ENCODE assay signal across 8 mouse cellular contexts in the genomic region with DNA sequence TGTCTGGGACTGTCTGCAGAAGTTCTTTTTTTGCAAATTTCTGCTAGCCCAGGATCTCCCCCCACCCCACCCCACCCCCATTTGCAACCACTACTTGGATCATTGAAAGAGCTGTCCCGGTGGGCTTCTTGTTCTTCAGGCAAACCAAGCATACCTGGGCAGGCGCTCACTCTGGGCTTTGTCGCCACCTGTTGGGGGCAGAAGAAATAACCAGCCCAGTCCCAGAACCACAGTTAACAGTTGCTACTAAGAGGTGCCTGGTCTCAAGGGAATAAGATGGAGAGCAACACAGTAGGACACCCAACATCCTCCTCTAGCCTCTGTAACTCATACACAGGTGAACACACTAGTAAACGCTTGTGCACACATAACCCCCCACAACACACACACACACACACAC. TPM values are rescaled to one million over a fixed set of nuclear protein-coding genes. Genes with fewer than 3 reads are reported as not detected.
A peak's percentile ranks its signal among the peaks of the same experiment; 100 is the strongest.
DNase-seq lines count a peak whose midpoint lies in the region; ATAC-seq and TF ChIP-seq lines count a peak whose summit lies in the region.

No protein-coding gene starts in this region.

- ATAC-seq in forebrain, embryonic 14.5 days: no peak
- ATAC-seq in forebrain, embryonic 15.5 days (replicated peaks): no peak
- no peak for ATAC-seq in midbrain, embryonic 11.5 days (ENCODE audit: low FRiP score)
- ATAC-seq in midbrain, embryonic 15.5 days (replicated peaks): no peak
- ATAC-seq in lung, postnatal 0 days: no peak

- TF ChIP-seq EP300 in lung, postnatal 0 days (IDR thresholded peaks at IDR 0.05): no peak

- H3K4me1 ChIP-seq in forebrain, embryonic 14.5 days (ENCODE audit: control insufficient read depth, insufficient read depth, low read length): no peaks in the 10 kb centered on the region
- H3K4me1 ChIP-seq in forebrain, embryonic 15.5 days: peaks cover 15% of the 10 kb centered on the region
- H3K4me1 ChIP-seq in midbrain, embryonic 11.5 days (ENCODE audit: control insufficient read depth, insufficient read depth, low read length): peaks cover 6% of the 10 kb centered on the region
- H3K4me1 ChIP-seq in midbrain, embryonic 15.5 days: peaks cover 12% of the 10 kb centered on the region
- no peaks in the 10 kb centered on the region for H3K4me1 ChIP-seq in embryonic fibroblast, embryonic 13.5 days (ENCODE audit: control insufficient read depth, insufficient read depth, low read length)
- peaks cover 4% of the 10 kb centered on the region; the same call in 1 of the 2 replicates for H3K4me1 ChIP-seq in lung, postnatal 0 days (ENCODE audit: insufficient read depth, low read depth, low read length)

- no peak overlapping the region for H3K9ac ChIP-seq in forebrain, embryonic 14.5 days (ENCODE audit: low read length)
- no peak overlapping the region for H3K9ac ChIP-seq in forebrain, embryonic 15.5 days (replicated peaks)
- no peak overlapping the region for H3K9ac ChIP-seq in midbrain, embryonic 11.5 days (ENCODE audit: low read length)
- H3K9ac ChIP-seq in midbrain, embryonic 15.5 days: no peak overlapping the region
- no peak overlapping the region for H3K9ac ChIP-seq in lung, postnatal 0 days (replicated peaks; ENCODE audit: low read depth)

- no peaks in the 10 kb centered on the region for H3K36me3 ChIP-seq in forebrain, embryonic 14.5 days (ENCODE audit: control insufficient read depth, insufficient read depth, low read length)
- no peaks in the 10 kb centered on the region for H3K36me3 ChIP-seq in forebrain, embryonic 15.5 days
- no peaks in the 10 kb centered on the region for H3K36me3 ChIP-seq in midbrain, embryonic 11.5 days (ENCODE audit: control insufficient read depth, insufficient read depth, low read length)
- H3K36me3 ChIP-seq in midbrain, embryonic 15.5 days (replicated peaks): no peaks in the 10 kb centered on the region
- H3K36me3 ChIP-seq in lung, postnatal 0 days (ENCODE audit: insufficient read depth, low read length): no peaks in the 10 kb centered on the region

- 0% methylated on average over 4 of the region's 4 CpGs for WGBS in forebrain, embryonic 14.5 days
- 0% methylated on average over 4 of the region's 4 CpGs for WGBS in forebrain, embryonic 15.5 days
- WGBS in midbrain, embryonic 11.5 days: 4% methylated on average over 4 of the region's 4 CpGs
- 2% methylated on average over 4 of the region's 4 CpGs for whole genome bisulfite sequencing in midbrain, embryonic 15.5 days
- 4% methylated on average over 4 of the region's 4 CpGs for WGBS in lung, postnatal 0 days

- TF ChIP-seq CTCF in embryonic fibroblast, embryonic 13.5 days (IDR thresholded peaks at IDR 0.05; ENCODE audit: borderline replicate concordance, insufficient read depth, low read length): peak; percentile 59
- TF ChIP-seq CTCF in lung, postnatal 0 days (IDR thresholded peaks at IDR 0.05): peak; percentile 77

- no peak for TF ChIP-seq POLR2A in embryonic fibroblast, embryonic 13.5 days (IDR thresholded peaks at IDR 0.05; ENCODE audit: low read depth, low read length)

- no peak overlapping the region for H3K27ac ChIP-seq in forebrain, embryonic 14.5 days (ENCODE audit: low read depth, low read length)
- no peak overlapping the region for H3K27ac ChIP-seq in forebrain, embryonic 15.5 days (replicated peaks)
- H3K27ac ChIP-seq in midbrain, embryonic 11.5 days (ENCODE audit: low read depth, low read length): no peak overlapping the region
- no peak overlapping the region for H3K27ac ChIP-seq in midbrain, embryonic 15.5 days
- H3K27ac ChIP-seq in embryonic fibroblast, embryonic 13.5 days (ENCODE audit: insufficient read depth, low read length): no peak overlapping the region
- no peak overlapping the region for H3K27ac ChIP-seq in lung, postnatal 0 days (ENCODE audit: low read length)

- H3K4me3 ChIP-seq in forebrain, embryonic 14.5 days (ENCODE audit: low read depth, low read length): no peak overlapping the region
- no peak overlapping the region for H3K4me3 ChIP-seq in forebrain, embryonic 15.5 days
- H3K4me3 ChIP-seq in midbrain, embryonic 11.5 days (ENCODE audit: low read depth, low read length): no peak overlapping the region
- H3K4me3 ChIP-seq in midbrain, embryonic 15.5 days: no peak overlapping the region
- no peak overlapping the region for H3K4me3 ChIP-seq in embryonic fibroblast, embryonic 13.5 days (ENCODE audit: insufficient read depth, low read length)
- H3K4me3 ChIP-seq in lung, postnatal 0 days (ENCODE audit: low read depth, low read length): no peak overlapping the region

- DNase-seq in forebrain, embryonic 14.5 days (ENCODE audit: low spot score): peak; percentile 78
- DNase-seq in midbrain, embryonic 11.5 days (ENCODE audit: low spot score, missing footprints): peak; percentile 94
- peak; percentile 23 to 45 for DNase-seq in adrenal gland, postnatal 36 days
- DNase-seq in lung, postnatal 0 days (ENCODE audit: low spot score): peak; percentile 30
- DNase-seq in thymus, postnatal 36 days: peak; percentile 19 to 23

- H3K4me2 ChIP-seq in forebrain, embryonic 14.5 days (ENCODE audit: low read length): no peak overlapping the region
- no peak overlapping the region for H3K4me2 ChIP-seq in forebrain, embryonic 15.5 days (replicated peaks)
- no peak overlapping the region for H3K4me2 ChIP-seq in midbrain, embryonic 11.5 days
- H3K4me2 ChIP-seq in midbrain, embryonic 15.5 days: no peak overlapping the region
- H3K4me2 ChIP-seq in lung, postnatal 0 days (replicated peaks; ENCODE audit: low read depth, low read length): no peak overlapping the region

- H3K9me3 ChIP-seq in forebrain, embryonic 14.5 days (replicated peaks; ENCODE audit: control insufficient read depth, low read length): no peaks in the 10 kb centered on the region
- no peaks in the 10 kb centered on the region for H3K9me3 ChIP-seq in forebrain, embryonic 15.5 days
- H3K9me3 ChIP-seq in midbrain, embryonic 11.5 days (ENCODE audit: control insufficient read depth, low read length): no peaks in the 10 kb centered on the region
- H3K9me3 ChIP-seq in midbrain, embryonic 15.5 days: no peaks in the 10 kb centered on the region
- no peaks in the 10 kb centered on the region for H3K9me3 ChIP-seq in lung, postnatal 0 days (ENCODE audit: low read length)

- H3K27me3 ChIP-seq in forebrain, embryonic 14.5 days (replicated peaks; ENCODE audit: control insufficient read depth, insufficient read depth, low read length): 0 out of 2 replicates have a peak, but pooled peaks cover 2% of the 10 kb centered on the region
- H3K27me3 ChIP-seq in forebrain, embryonic 15.5 days: 0 out of 2 replicates have a peak, but pooled peaks cover 5% of the 10 kb centered on the region
- peaks cover 39% of the 10 kb centered on the region for H3K27me3 ChIP-seq in midbrain, embryonic 11.5 days (ENCODE audit: control insufficient read depth, insufficient read depth, low read length)
- H3K27me3 ChIP-seq in midbrain, embryonic 15.5 days (replicated peaks): peaks cover 27% of the 10 kb centered on the region
- H3K27me3 ChIP-seq in lung, postnatal 0 days (replicated peaks; ENCODE audit: insufficient read depth, low read length): peaks cover 36% of the 10 kb centered on the region

RNA-seq across cellular contexts. Expression of a gene that starts 3.7 kb away (rescaled TPM):
- polyA plus RNA-seq in forebrain, embryonic 14.5 days (2014; fragmentation: Nextera tagmentation; extraction: Ambion mirVana): 19.7 and 19.9 TPM in 2 replicates
- polyA plus RNA-seq in forebrain, embryonic 15.5 days (2015; fragmentation: Nextera tagmentation; extraction: Ambion mirVana): 22.3 and 24.4 TPM in 2 replicates
- polyA plus RNA-seq in midbrain, embryonic 11.5 days (2014; fragmentation: Nextera tagmentation; extraction: Ambion mirVana): 11.5 and 12.4 TPM in 2 replicates
- 12.5 and 13.1 TPM in 2 replicates for polyA plus RNA-seq in midbrain, embryonic 15.5 days (2015; fragmentation: Nextera tagmentation; extraction: Ambion mirVana)
- total RNA-seq in adrenal gland, postnatal 36 days (2021): not detected
- not detected in 2 replicates for polyA plus RNA-seq in embryonic fibroblast, embryonic 13.5 days (2011; ENCODE audit: insufficient read length, low read depth, missing spikeins)
- 7.8 and 8.9 TPM in 2 replicates for polyA plus RNA-seq in lung, postnatal 0 days (2015; fragmentation: Nextera tagmentation; extraction: Ambion mirVana)

RNA-seq across cellular contexts. Expression of a gene that starts 58.5 kb away (rescaled TPM):
- polyA plus RNA-seq in forebrain, embryonic 14.5 days (2014; fragmentation: Nextera tagmentation; extraction: Ambion mirVana): 30.3 and 34.8 TPM in 2 replicates
- polyA plus RNA-seq in forebrain, embryonic 15.5 days (2015; fragmentation: Nextera tagmentation; extraction: Ambion mirVana): 33.4 and 34.5 TPM in 2 replicates
- polyA plus RNA-seq in midbrain, embryonic 11.5 days (2014; fragmentation: Nextera tagmentation; extraction: Ambion mirVana): 25.3 and 26.7 TPM in 2 replicates
- polyA plus RNA-seq in midbrain, embryonic 15.5 days (2015; fragmentation: Nextera tagmentation; extraction: Ambion mirVana): 39.6 and 40.7 TPM in 2 replicates
- total RNA-seq in adrenal gland, postnatal 36 days (2021): 10 to 100 TPM; 18.5 to 21.0 TPM
- 5.3 and 5.8 TPM in 2 replicates for polyA plus RNA-seq in embryonic fibroblast, embryonic 13.5 days (2011; ENCODE audit: insufficient read length, low read depth, missing spikeins)
- polyA plus RNA-seq in lung, postnatal 0 days (2015; fragmentation: Nextera tagmentation; extraction: Ambion mirVana): 16.3 and 16.5 TPM in 2 replicates

RNA-seq across cellular contexts. Expression of a gene that starts 58.6 kb away (rescaled TPM):
- polyA plus RNA-seq in forebrain, embryonic 14.5 days (2014; fragmentation: Nextera tagmentation; extraction: Ambion mirVana): 55.5 and 63.0 TPM in 2 replicates
- polyA plus RNA-seq in forebrain, embryonic 15.5 days (2015; fragmentation: Nextera tagmentation; extraction: Ambion mirVana): 54.1 and 57.0 TPM in 2 replicates
- 66.3 and 68.9 TPM in 2 replicates for polyA plus RNA-seq in midbrain, embryonic 11.5 days (2014; fragmentation: Nextera tagmentation; extraction: Ambion mirVana)
- polyA plus RNA-seq in midbrain, embryonic 15.5 days (2015; fragmentation: Nextera tagmentation; extraction: Ambion mirVana): 51.6 and 52.0 TPM in 2 replicates
- total RNA-seq in adrenal gland, postnatal 36 days (2021): 10 to 100 TPM; 44.3 to 46.2 TPM
- 99.4 and 116 TPM in 2 replicates for polyA plus RNA-seq in embryonic fibroblast, embryonic 13.5 days (2011; ENCODE audit: insufficient read length, low read depth, missing spikeins)
- polyA plus RNA-seq in lung, postnatal 0 days (2015; fragmentation: Nextera tagmentation; extraction: Ambion mirVana): 59.3 and 69.4 TPM in 2 replicates

Comparison
In these comparisons a context has a peak if more than half of its experiments do, and no peak if none do; other contexts are left out.
1. DNase-seq: peak in every context shown above with its lines; median percentile 94 in midbrain, embryonic 11.5 days; 78 in forebrain, embryonic 14.5 days; 34 in adrenal gland, postnatal 36 days; 30 in lung, postnatal 0 days; 21 in thymus, postnatal 36 days.